Mouse (Mus musculus) MEL (cell line): ENCODE results near the gene Rps15.
A peak's percentile ranks its signal among the peaks of the same experiment; 100 is the strongest.

Experiments used
- MAX ChIP-seq: IDR thresholded peaks from 2 replicates; pipeline ENCODE4 v1.6.1; 2011; ENCODE audit warnings: low read length, improper control_type of control experiment
- MAZ ChIP-seq: IDR thresholded peaks from 2 replicates; pipeline ENCODE4 v1.6.1; 2012; ENCODE audit warnings: low read depth, mild to moderate bottlenecking, inconsistent platforms, low read length, improper control_type of control experiment
- MEF2A ChIP-seq: IDR thresholded peaks from 2 replicates; pipeline ENCODE4 v1.6.1; 2014; ENCODE audit warnings: low read depth, mild to moderate bottlenecking, inconsistent platforms, low read length, improper control_type of control experiment; ENCODE audit not compliant: poor library complexity, insufficient replicate concordance, severe bottlenecking; ENCODE audit errors: extremely low read depth
- NELFE ChIP-seq: IDR thresholded peaks from 2 replicates; pipeline ENCODE4 v1.6.1; 2011; ENCODE audit warnings: low read depth, low read length, improper control_type of control experiment
- POLR2A ChIP-seq, 2 experiments: IDR thresholded peaks; 2 replicates each; pipeline ENCODE4 v1.6.1; 2011 to 2012; ENCODE audit warnings: low read length in 2 of 2, mild to moderate bottlenecking in 2 of 2, control low read depth in 1 of 2, improper control_type of control experiment in 1 of 2, low read depth in 1 of 2, moderate library complexity in 1 of 2; ENCODE audit not compliant: control insufficient read depth in 1 of 2, insufficient read depth in 1 of 2, poor library complexity in 1 of 2

- TF ChIP-seq MAX (peak; percentile 84), MEF2A (no peak), MAZ (no peak), POLR2A (IDR thresholded peaks at IDR 0.05; ENCODE audit: control insufficient read depth in 1 of 2, insufficient read depth in 1 of 2, low read depth in 1 of 2, low read length in 2 of 2, poor library complexity in 1 of 2) (peak; percentile 43 to 58; a peak in 2 of 4 replicates), NELFE (no peak)
These were observed 30.6 kb downstream of the Rps15 start for GRCm38 (mm10) chr10:80322811-80323211.
